Mouse (Mus musculus): ENCODE data around the gene She.
A peak's percentile ranks its signal among the peaks of the same experiment; 100 is the strongest.
"Not testable (repeated sequence)": the region's sequence is repeated elsewhere in the genome, so short reads cannot be mapped to it uniquely, and the experiment has no call there.

She gene

DNA sequence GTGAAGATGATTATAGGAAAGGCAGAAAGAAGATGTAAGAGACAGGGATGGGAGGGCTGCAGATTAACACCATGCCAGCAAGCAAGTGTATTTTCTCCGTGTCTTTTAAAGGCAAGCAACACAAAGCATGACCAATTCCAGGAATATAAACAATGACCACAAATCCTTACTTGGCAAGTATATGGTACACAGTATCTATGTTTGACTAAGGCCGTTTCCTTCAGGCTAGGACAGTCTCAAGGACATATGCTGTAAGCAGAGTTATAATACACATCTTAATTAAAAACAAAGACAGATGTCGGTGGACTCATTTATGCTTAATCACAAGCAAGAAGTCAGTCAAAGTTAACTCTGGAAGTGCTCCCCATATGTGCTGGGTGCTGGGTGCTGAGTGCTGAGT lies 12.6 kb upstream of the She start:
- no peak for DNase-seq (ENCODE audit: low spot score)

DNA sequence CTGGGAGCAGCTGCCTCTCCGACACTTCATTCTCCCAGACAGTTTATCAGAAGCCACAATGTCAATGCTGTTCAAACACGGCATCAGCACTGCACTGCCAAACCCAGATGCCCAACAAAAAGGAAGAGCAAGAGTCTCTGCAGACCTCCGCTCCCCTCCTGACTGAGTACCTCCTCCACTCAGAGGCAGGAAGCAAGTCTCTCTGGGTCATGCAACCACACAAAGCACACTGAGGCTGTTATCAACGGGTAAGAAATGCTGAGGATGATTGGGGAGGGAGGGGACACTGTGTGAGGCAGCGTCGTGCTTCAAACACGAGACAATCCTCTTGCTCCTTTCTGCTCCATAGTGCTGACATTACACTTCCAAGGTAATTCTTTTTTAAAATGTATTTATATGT lies 11.3 kb upstream of the She start:
- no peak for DNase-seq (ENCODE audit: low spot score)

DNA sequence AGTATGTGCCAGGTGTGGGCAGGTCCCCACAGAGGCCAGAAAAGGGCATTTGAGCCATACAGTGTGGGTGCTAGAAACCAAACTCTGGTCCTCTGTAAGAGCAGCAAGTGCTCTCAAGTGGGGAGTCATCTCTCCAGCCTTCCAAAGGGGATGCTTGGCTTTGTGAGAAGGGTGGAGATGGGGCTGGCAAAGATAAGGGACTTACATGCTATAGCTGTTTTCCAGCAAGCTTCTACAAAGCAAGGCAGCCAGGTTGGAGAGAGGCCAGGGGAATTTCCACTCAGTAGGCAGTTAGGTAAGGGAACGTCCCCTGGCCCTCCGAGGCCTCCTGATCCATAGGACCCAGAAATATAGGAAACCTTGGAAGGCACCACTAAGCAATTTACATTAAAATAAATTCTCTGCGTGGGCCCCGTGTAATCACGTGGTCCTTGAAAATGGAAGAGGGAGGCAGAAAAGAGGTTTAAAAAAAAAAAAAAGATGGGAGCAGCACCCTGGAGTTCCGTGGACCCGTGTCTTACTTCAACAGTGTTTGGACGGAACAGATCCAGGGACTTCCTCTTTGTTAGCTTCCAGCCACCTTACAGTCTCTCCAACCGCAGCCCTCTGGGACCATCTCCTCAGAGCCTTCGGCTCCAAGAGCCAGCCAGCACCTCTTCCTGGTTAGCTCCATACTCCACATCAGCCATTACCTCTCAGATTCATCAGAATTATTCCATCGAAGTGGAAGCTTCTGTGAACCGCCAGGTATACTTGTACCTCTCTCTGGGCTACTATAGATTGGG lies 10.7 kb upstream of the She start:
- no peak for DNase-seq (ENCODE audit: low spot score)

DNA sequence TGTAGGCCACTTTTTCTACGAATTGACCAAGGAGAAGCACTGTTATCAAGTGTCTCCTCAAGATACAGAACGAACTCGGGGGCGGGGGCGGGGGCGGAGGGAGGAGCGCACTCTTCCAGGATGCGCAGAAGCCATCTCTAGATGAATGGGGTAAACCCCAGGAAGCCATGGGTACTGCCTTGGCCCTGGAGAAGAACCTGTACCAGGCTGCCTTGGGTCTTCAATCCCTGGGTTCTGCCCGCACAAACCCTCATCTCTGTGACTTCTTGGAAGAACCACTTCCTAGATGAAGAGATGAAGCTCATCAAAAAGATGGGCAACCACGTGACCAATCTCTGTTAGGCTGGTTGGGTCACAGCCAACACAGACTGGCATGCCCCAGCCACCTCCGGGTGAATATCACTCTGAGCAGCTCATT lies 10.1 kb upstream of the She start:
- DNase-seq (ENCODE audit: low spot score): no peak

DNA sequence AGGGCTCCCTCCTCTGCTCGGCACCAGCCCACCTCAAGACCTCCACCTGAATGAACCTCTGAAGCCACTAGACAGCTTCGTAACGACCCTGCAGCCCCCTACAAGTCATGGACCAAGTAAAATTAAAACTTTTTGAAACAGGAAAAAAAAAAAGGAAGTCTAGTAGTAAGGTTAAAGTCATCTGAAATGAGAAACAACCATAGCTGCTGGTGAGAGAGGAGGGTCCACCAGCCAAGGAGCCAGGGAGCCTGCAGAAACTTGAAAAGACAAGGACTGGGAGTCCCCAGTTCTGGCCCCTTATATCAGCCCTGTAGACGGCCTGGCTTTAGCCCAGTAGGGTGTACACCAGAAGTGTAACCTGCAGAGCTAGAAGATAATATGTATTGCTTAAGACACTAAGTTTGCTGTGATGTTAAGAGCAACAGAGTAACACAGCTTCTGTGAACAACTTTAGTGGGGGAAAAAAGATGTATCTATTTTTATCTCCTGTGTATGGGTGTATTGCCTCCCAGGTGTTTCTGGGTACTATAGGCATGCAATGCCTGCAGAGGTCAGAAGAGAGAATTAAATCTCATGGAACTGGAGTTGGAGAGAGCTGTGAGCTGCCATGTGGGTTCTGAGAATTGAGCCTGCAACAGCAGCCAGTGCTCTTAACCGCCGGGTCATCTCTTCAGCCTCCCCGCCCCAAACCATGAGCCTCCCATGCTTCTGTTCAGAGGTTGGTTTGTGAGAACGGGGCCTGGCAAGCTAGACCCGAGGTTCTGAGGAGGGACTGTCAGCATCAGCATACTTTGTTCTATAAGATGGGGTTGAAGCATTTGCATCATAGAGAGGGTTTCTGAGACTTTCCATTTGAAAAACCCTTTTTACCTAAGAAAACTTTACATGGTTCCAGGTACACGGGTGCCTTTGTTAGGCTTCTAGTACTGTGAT lies 9.4 kb upstream of the She start:
- DNase-seq (ENCODE audit: low spot score): no peak

DNA sequence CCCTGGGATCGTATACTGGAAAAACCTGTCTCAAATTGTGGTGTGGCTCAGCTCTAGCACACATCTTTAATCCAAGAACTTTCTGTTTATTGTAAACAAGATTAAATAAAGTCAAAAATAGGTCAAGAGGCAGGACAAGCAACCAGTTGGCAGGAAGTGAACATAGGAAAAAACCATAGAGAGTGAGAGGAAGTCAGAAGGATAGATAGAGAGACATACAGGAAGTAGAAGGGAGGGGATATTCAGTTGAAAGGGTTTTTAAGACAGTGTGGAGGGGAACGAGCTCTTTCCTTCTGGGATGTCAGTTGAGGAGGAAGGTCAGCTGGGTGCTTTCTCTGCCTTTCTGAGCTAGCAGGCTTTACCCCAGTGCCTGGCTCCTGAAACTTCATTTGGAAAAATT lies 7.6 kb upstream of the She start:
- no peak for DNase-seq (ENCODE audit: low spot score)

DNA sequence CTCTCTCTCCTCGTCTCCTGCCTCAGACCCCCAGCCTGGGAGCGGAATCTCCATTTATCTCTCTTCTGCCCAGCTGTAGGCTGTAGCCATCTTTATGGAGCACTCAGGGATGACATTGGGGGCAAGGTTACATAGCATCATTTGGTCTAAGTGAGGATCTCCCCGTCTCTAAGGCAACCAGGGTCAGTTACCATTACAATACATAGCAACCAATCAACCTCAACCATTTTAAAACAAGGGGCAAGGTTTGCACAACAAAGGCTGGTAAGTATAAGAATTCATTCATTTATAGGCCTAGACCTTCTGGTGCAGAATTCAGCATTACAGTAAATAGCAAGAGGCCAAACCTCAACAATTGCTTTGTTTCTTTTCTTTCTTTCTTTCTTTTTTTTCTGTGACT lies 4.9 kb upstream of the She start:
- no peak for DNase-seq (ENCODE audit: low spot score)

DNA sequence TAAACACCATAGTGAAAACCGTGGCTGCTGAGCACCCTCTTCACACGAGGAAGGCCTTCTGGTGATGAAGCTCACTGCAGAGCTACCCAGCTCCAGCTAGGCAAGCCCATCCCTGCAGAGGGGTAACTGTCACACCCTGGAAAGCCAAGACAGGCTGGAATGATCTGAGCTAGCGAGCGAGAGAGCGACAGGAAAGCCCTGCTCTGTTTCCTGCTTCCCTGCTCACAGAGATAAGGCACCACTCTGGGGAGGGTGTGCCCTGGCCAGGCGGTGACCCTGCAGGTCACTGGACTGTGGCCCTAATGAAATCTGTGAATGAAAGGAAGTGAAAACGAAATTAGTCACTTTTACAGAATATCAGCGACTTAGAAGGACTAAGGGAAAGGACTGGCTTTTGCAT lies 4.2 kb downstream of the She start:
- no peak for DNase-seq (ENCODE audit: low spot score)

DNA sequence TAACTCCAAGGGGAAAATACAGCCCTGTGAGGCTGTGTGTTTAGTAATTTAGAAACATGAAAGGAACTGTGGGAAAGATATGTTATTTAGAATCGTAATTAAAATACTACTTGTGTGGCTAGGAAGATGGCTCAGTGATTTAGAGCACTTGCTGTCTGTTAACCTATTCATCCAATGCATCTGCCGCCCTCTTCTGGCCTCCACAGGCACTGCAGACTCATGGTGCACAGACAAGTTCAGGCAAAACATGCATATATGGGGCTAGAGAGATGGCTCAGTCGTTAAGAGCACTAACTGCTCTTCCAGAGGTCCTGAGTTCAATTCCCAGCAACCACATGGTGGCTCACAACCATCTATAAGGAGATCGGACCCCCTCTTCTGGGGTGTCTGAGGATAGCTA lies 11.1 kb downstream of the She start:
- no peak for DNase-seq (ENCODE audit: low spot score)

DNA sequence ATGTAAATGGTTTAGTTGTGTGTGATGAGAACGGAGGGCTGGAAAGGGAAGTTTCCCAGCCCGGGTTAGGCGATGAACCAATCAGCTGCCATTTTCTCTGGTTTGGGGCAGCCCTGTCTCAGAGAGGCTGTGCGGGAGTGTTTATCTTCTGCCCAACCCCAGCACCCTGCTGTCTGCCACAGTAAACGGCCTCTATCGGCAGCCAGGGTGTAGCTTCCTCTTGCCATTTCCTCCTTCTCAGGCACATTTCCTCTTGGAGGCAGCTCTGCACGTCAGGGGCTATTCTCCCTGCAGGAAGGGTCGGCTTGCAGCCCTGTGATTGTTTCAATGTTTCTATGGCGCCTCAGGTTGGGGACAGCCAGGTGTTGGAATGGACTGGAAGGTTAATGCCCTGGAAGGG lies 12.0 kb downstream of the She start:
- no peak for DNase-seq (ENCODE audit: low spot score)

DNA sequence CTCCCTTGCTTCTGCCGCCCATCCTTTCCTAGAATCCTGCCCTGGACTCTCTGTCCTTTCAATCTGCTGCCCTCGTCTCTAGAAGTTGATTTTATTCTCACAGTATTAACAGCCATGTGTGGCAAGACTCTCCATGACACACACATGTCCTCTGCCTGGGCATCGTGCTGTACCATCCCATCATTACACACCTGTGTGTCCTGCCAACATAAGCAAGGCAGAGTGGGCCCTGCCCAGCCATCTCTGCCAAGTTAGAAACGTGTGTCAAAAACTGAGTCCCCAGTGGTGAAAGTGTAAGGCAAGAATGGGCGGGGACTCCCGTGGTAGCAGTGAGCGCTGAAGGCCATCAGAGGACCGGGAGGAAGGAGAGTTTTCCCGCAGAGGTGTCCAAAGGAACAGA lies 14.6 kb downstream of the She start:
- DNase-seq (ENCODE audit: low spot score): no peak

DNA sequence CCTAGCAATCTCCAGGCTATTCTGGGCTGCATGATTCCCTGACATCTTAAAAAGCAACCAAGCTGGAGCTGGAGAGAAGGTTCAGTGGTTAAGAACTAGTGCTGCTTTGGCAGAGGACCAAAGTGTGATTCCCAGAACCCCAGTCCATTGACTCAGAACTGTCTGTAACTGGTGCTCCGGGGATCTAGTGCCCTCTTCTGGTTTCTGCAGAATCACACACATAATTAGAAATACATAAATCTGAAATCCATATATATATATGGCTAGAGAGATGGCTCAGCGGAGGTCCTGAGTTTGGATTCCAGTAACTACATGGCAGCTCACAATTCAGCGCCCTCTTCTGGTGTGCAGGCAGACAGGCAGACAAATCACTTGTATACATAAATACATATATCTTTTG lies 16.0 kb downstream of the She start:
- no peak for DNase-seq (ENCODE audit: low spot score)

DNA sequence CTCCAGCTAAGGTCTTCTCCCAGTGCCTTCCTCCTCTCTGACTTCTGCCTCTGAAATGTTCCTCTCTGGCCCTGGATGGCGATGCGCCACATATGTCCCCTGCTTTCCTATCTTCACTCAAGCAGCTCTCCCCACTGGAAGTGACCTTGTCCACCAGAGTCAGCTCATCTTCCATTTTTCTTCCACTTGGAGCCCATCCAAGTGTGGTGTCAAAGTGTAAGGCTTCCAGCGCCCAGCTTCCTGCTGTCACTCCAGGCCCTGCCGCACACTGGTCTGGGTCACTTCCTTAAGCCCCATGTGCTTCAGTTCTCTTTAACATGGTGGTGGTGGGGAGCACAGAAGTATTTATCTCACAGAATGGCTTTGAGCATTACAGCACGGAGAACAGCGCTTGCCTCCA lies 16.4 kb downstream of the She start:
- DNase-seq (ENCODE audit: low spot score): no peak

DNA sequence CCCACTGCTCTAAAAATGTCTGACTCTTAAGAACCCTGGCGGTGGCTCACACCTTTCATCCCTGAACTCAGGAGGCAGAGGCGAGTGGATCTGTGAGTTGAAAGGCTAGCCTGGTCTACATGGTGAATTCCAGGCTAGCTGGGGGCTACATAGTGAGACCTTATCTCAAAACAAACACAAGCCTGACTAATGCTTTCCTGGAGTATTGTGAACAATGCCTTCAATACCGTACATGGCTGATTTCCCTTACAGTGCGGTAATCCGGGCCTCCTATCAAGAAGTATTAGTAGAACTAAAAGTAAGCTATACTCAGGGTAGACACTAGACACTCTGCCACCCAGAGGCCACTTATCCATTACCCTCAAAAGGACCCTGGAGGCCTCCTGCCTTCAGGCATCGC lies 16.9 kb downstream of the She start:
- no peak for DNase-seq (ENCODE audit: low spot score)

DNA sequence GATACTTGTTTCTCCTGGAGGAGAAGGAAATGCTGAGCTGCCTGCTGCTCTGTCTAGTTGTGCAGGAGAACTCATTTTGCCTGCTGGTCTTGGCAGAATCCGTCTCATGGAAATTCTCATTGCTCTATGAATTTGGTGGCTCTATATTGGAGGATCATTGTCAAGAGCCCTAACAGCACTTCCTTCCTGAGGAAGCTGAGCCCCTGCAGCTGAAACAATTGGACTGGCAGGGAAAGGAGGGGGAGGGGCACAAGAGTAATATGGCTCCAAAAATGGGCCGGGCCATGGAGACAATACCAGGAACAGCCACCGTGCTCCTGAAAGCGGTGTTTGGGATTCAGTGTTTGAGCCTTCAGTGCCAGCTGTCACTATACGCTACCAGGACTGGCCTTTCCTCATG lies 22.6 kb downstream of the She start:
- no peak for DNase-seq (ENCODE audit: low spot score)

DNA sequence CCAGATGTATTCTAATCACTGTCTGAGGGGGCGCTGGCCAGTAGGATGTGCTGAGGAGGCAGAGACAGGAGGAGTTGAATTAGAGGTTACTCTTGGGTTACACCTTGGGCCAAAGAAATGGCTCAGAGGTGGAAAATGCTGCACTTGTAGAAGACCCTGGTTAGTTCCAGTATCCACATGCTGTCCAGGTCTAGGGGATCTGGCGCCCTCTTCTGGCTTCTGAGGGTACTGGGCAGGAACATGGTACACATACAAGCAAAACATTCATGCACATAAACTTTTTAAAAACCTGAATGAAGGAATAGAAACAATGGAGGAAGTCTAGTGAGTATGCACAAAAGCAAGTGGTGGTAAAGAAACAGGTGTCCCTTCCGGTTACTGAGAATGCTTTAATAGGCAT lies 26.2 kb downstream of the She start:
- DNase-seq (ENCODE audit: low spot score): no peak

DNA sequence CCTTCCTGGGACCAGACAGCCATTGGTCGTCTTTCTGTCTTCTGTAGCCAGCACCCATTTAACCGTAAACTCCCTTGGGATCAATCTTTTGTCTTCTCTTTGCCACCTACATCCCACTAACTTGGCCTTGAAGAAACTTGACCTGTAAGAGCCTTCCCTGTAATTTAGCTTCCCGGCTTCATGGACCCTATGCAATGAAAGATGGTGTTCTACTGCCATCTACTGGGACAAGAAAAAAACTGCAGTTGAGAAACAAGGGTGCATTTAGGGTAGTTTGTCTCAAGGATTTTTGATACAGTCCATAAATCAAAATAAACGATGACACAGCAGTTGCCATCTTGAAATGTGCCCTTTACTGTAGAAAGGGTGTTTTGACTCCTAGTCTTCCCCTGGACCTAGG lies 27.0 kb downstream of the She start:
- DNase-seq (ENCODE audit: low spot score): no peak

DNA sequence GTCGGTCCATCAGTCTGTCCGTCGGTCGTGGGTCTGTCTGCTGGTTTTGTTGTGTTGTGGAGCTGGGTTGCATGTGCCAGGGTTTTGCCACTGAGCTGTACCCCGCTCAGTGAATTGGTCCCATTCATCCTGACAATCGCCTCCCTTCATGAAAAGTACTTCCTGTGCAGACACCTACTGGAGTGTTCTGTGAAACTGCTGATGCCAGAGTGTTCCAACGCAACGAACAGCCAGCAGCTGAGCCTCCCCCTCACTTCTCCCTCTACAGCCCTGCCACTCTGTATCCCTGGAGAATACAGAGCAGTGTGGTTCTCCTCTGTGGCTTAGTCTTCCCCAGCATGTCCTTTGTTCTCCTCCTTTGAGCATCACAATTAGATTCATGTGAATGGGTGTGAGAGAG lies 27.7 kb downstream of the She start:
- no peak for DNase-seq (ENCODE audit: low spot score)

DNA sequence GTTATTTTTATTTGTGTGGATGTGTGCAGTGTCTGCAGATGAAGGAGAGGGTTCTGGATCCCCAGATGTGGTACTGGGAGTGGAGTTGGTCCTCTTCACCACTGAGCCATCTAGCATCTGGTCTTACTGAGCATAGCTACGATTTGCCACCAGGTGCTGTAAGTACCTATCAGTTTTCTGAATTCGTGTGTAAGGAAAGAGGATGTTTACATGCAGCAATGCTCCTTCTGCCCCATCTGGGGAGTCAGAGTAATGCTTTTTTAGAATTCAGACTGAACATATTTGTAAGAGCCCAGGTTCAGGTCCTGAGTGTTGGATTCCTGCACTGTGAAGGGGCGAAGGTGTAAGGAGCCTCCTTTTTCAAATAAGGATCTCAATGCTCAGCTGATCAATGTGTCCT lies 28.8 kb downstream of the She start:
- no peak for DNase-seq (ENCODE audit: low spot score)

DNA sequence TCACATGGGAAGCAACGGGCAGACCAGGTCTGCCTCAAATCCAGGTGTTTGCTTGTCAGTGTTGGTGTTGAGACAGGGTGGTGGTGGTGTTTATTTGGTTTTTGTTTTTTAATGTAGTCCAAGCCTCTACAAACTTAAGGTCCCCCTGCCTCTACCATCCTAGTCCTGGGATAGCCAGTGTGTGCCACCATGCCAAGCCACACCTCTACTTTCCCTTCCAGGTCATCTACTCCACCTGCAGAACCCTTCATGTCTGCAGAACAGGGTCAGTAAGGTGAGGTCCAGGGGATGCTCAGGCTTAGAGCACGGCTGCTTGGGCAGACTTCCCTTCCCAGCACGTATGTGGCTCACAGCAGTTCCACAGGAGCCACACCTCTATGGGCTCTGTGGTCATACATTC lies 29.2 kb downstream of the She start:
- no peak for DNase-seq (ENCODE audit: low spot score)

DNA sequence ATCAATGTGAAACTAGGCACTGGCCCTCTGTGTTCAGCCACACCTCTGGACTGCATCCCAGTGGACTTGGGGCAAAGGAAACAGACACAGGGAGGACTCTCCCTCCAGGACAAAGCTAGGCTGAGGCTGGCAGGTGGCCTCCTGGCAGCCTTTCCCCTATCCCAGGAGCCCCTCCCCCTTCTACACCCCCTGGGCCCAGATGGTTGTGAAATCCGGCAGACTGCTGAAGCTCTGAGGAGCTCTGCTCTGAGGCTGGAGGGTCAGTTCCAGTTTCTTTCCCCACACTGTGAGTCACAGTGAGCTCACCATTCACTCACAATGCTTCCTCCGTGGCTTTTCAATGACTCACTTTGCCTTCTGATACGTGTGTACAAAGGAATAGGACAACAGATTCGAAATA lies 29.9 kb downstream of the She start:
- DNase-seq (ENCODE audit: low spot score): peak; percentile 69

DNA sequence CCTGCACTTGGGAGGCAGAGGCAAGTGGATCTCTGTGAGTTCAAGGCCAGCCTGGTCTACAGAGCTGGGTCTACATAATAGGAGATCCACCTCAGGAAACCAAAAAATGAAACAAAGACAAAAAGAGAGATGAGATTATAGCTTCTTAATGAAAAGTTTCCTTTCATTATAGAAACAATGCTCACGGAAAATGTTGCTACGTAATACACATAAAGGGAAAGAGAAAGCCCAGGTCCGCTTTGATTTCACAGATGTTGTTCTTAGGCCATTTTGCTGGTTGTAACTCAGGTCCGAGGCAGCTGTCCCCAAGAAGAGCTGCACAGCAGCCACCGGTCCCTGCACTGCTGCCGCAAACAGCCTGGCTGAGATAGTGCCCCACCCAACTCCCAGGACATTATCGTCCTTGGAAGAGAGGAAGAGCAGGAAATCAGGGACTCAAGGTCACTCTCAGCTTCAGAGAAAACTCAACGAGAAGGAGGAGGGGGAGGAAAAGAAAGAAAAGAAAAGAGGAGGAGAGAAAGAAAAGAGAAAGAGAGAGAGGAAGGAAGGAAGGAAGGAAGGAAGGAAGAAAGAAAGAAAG lies 31.1 kb downstream of the She start:
- DNase-seq (ENCODE audit: low spot score): no peak

DNA sequence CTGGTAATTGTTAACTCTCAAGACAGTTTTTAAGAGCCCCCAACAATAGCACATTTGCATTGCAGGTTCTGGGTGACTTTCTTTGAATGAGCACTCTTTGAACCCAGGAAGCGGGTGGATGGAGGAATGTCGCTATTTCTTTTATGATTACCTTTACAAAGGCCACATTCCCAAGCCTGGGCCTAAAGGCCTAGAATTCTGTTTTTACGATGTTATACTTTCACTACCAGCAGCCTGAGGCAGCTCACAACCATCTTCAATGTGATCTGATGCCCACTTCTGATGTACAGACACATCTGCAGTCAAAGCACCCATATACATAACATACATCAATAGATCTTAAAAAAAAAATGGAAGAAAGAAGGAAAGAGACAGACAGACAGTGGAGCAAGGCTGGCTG lies 32.1 kb downstream of the She start:
- not testable (repeated sequence) for DNase-seq (ENCODE audit: low spot score)

All from ovary, adult 18-20 months (tissue).